Mouse (Mus musculus) kidney, embryonic 14.5 days (tissue): Measurements from ENCODE around the gene Dtymk. TPM values are rescaled to one million over a fixed set of nuclear protein-coding genes. Genes with fewer than 3 reads are reported as not detected.

Source experiments
- ATAC-seq: fragments of 200-750 bp; cut with Nextera tagmentation; 2 replicates; pipeline ENCODE4 v1.8.0; 2017; ENCODE audit warnings: moderate number of reproducible peaks, mild to moderate bottlenecking, moderate TSS enrichment, moderate library complexity; ENCODE audit not compliant: low FRiP score, low TSS enrichment
- H3K27ac ChIP-seq: fragments of 300-500 bp; sonication (generic); 2 replicates; pipeline ENCODE4 v1.5.1; 2014; ENCODE audit warnings: low read depth, mild to moderate bottlenecking, low read length, moderate library complexity, mixed read lengths
- H3K27me3 ChIP-seq: fragments of 300-500 bp; sonication (generic); 2 replicates; pipeline ENCODE4 v1.6.1; 2014; ENCODE audit warnings: mild to moderate bottlenecking, low read length; ENCODE audit not compliant: control insufficient read depth, insufficient read depth
- H3K36me3 ChIP-seq: fragments of 300-500 bp; sonication (generic); 2 replicates; pipeline ENCODE4 v1.6.1; 2014; ENCODE audit warnings: low read length, mixed read lengths; ENCODE audit not compliant: control insufficient read depth, insufficient read depth
- H3K4me1 ChIP-seq: fragments of 300-500 bp; sonication (generic); 2 replicates; pipeline ENCODE4 v1.6.1; 2014; ENCODE audit warnings: low read length, mixed read lengths; ENCODE audit not compliant: control insufficient read depth, insufficient read depth
- H3K4me2 ChIP-seq: fragments of 300-500 bp; sonication (generic); replicated peaks from 2 replicates; pipeline ENCODE4 v1.6.1; 2014; ENCODE audit warnings: low read depth, mild to moderate bottlenecking, low read length
- H3K4me3 ChIP-seq: fragments of 300-500 bp; sonication (generic); 2 replicates; pipeline ENCODE4 v1.5.1; 2014; ENCODE audit warnings: mild to moderate bottlenecking, low read length
- H3K9ac ChIP-seq: fragments of 300-500 bp; sonication (generic); 2 replicates; pipeline ENCODE4 v1.6.1; 2014; ENCODE audit warnings: low read depth, mild to moderate bottlenecking, low read length, moderate library complexity
- H3K9me3 ChIP-seq: fragments of 300-500 bp; sonication (generic); 2 replicates; pipeline ENCODE4 v1.6.1; 2016; ENCODE audit warnings: low read length; ENCODE audit not compliant: control insufficient read depth
- WGBS: fragments of 180-500 bp; shearing (Covaris S2); extraction: QIAGEN DNeasy Blood & Tissue Kit; methylation state at CpG from one replicate; pipeline ENCODE4 v1.1.7; 2014; 5-methylcytosine and 5-hydroxymethylcytosine counted together
- polyA plus RNA-seq: library from polyadenylated mRNA; unstranded; fragments of >200 nt; fragmentation: Nextera tagmentation; extraction: Ambion mirVana; gene quantifications from 2 replicates; pipeline ENCODE4 v1.2.1, GENCODE M21; 2014

The Dtymk gene
- polyA plus RNA-seq, 1 experiment from 2014 or later: 287 TPM

DNA sequence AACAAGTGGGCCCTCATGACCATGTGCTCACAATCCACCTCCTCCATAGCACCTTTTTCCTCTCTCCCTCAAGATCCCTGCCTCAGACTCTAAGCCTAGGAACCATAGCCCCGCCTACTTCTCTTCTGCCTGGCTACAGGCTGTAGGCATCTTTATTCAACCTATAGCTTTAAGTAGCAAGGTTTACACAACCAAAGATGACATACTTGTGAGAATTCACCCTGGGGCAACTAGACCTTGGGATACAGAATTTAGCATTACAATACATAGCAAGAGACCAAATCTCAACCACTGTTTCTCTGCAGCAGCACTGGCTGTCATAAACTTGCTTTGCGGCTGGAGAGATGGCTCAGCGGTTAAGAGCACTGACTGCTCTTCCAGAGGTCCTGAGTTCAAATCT, 8.3 kb upstream of the Dtymk start:
- Histone ChIP-seq H3K4me1 (peaks cover 4% of the 10 kb centered on the region; the same call in 1 of the 2 replicates), H3K36me3 (peaks cover 85% of the 10 kb centered on the region), H3K4me3 (no peak overlapping the region), H3K9ac (no peak overlapping the region), H3K9me3 (no peaks in the 10 kb centered on the region), H3K27ac (no peak overlapping the region), H3K27me3 (no peaks in the 10 kb centered on the region), H3K4me2 (no peak overlapping the region)
- no peak for ATAC-seq
- 92% methylated on average over 3 of the region's 3 CpGs for WGBS

DNA sequence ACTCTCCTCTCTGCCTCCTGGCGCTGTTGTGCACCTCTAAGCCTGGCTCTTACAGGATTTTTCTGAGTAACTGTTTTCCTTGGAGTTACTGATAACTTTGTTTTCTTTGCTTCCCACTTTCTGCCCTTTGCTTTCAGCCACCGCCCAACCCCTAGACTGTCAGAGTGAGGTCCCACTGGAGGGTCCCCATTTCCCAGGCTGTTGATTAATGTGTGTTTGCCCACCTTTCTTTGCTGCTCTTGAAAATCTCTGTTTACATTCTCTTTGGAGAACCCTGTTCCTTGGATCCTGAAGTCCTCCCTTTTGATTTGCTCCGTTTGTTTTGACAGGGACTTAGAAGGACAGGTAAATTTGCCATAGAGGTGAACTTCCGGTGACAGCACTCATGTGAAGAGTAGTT, 7.1 kb upstream of the Dtymk start:
- no peak overlapping the region for H3K9ac ChIP-seq
- H3K9me3 ChIP-seq: no peaks in the 10 kb centered on the region
- WGBS: 89% methylated on average over 4 of the region's 4 CpGs
- H3K36me3 ChIP-seq: peaks cover 74% of the 10 kb centered on the region
- peaks cover 11% of the 10 kb centered on the region; the same call in 1 of the 2 replicates for H3K4me1 ChIP-seq
- no peak overlapping the region for H3K4me2 ChIP-seq
- no peaks in the 10 kb centered on the region for H3K27me3 ChIP-seq
- ATAC-seq: no peak
- H3K4me3 ChIP-seq: no peak overlapping the region
- no peak overlapping the region for H3K27ac ChIP-seq

GRCm38 (mm10) chr1:93805221-93805951, 3.7 kb upstream of the Dtymk start:
- no peak overlapping the region; the same call in 1 of the 2 replicates for H3K4me2 ChIP-seq
- no peaks in the 10 kb centered on the region for H3K27me3 ChIP-seq
- no peak overlapping the region; the same call in 1 of the 2 replicates for H3K4me3 ChIP-seq
- no peak for ATAC-seq
- no peak overlapping the region for H3K27ac ChIP-seq
- peaks cover 43% of the 10 kb centered on the region for H3K36me3 ChIP-seq
- 0 out of 2 replicates have a peak overlapping the region, but pooled peaks have one; percentile 2 for H3K9ac ChIP-seq
- no peaks in the 10 kb centered on the region for H3K9me3 ChIP-seq
- WGBS: 68% methylated on average over 5 of the region's 5 CpGs
- H3K4me1 ChIP-seq: peaks cover 22% of the 10 kb centered on the region

- Histone ChIP-seq H3K4me2 (peak overlapping the region; percentile 69), H3K4me1 (peaks cover 22% of the 10 kb centered on the region), H3K27me3 (no peaks in the 10 kb centered on the region), H3K36me3 (peaks cover 44% of the 10 kb centered on the region), H3K4me3 (peak overlapping the region; percentile 81), H3K27ac (no peak overlapping the region), H3K9me3 (no peaks in the 10 kb centered on the region), H3K9ac (peak overlapping the region; percentile 91; the same call in 1 of the 2 replicates)
- 78% methylated on average over 4 of the region's 4 CpGs for WGBS
- no peak for ATAC-seq
Measured at GRCm38 (mm10) chr1:93804818-93805217, 3.1 kb upstream of the Dtymk start.

DNA sequence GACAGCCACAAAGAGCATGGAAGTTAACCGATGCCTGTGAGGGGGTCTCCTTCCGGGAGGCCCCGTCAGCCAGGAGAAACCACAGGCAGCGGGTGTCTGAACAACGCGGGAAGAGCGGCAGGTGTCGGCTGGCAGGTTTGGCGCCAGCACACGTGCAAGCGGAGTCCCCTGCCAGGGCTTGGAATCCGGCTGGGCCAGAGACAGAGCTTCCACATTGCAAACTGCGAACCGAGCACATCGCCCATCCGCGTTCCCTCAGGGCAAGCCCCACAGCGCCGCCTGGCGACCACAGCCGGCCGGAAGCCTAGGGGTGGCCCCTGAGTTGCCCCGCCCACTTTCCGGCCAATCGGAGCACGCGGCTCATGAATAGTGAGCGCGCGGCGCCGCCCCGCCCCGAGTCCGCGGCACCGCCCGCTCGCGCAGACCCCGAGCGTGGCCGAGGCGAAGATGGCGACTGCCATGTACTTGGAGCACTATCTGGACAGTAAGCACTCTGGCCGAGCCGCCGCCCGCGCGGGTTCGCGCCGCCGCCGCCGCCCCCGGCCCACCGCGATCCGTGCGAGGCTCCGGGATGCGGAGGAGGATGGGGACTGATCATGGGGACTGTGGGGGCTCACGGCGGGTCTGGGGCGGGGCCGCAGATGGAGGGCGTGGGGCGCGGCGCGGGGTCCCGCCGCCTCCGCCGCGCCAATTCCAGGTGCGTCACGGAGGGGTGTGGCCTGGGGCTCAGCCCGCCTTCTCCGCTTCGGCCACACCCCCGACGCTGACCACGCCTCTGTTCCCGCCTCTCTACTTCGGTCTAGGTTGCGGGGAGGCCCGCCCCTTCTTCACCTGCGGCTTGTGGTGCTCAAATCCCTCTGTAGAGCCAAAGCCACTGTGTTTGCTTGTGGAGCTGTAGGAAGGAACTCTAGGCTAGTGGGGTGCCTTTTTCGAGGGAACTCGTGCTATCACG, 2.1 kb upstream of the Dtymk start, which contains the start of gene Ing5:
Gene Ing5, plus strand, starts transcription at position 410 of the 952 bp plus-strand sequence.
- peak; percentile 95 for ATAC-seq
- Histone ChIP-seq H3K4me2 (peak within 1 kb of the TSS; percentile 69), H3K36me3 (peaks cover 45% of the 10 kb centered on the region), H3K27me3 (no peaks in the 10 kb centered on the region), H3K27ac (peak within 1 kb of the TSS; percentile 95), H3K4me3 (peak within 1 kb of the TSS; percentile 81), H3K4me1 (peaks cover 22% of the 10 kb centered on the region), H3K9me3 (no peaks in the 10 kb centered on the region), H3K9ac (peak within 1 kb of the TSS; percentile 91)
- WGBS: under 1% methylated on average over 89 of the region's 94 CpGs

DNA sequence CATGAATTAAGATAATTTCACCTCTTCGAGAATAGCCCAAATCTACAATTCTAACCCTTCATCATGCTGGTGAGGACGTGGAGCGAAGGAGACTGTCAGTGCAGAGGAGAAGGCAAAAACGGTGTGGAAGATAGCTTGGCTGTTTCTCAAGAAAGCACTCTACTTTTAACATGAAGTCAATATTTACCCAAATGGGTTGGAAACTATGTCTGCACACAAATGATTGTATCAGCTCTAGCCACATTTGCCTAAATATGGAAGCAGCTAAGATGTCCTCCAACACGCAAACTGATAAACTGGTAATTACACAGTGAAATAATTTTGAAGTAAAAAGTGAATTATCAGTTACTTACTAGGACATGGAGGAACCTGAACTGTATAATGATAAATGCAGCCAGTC, 1.0 kb upstream of the Dtymk start:
- no peaks in the 10 kb centered on the region for H3K9me3 ChIP-seq
- H3K4me1 ChIP-seq: peaks cover 22% of the 10 kb centered on the region
- 85% methylated on average over 5 of the region's 5 CpGs for WGBS
- peak overlapping the region; percentile 81; the same call in 1 of the 2 replicates for H3K4me3 ChIP-seq
- H3K4me2 ChIP-seq: peak overlapping the region; percentile 69
- no peak overlapping the region; the same call in 1 of the 2 replicates for H3K9ac ChIP-seq
- H3K27ac ChIP-seq: no peak overlapping the region
- no peak for ATAC-seq
- no peaks in the 10 kb centered on the region for H3K27me3 ChIP-seq
- peaks cover 44% of the 10 kb centered on the region for H3K36me3 ChIP-seq

DNA sequence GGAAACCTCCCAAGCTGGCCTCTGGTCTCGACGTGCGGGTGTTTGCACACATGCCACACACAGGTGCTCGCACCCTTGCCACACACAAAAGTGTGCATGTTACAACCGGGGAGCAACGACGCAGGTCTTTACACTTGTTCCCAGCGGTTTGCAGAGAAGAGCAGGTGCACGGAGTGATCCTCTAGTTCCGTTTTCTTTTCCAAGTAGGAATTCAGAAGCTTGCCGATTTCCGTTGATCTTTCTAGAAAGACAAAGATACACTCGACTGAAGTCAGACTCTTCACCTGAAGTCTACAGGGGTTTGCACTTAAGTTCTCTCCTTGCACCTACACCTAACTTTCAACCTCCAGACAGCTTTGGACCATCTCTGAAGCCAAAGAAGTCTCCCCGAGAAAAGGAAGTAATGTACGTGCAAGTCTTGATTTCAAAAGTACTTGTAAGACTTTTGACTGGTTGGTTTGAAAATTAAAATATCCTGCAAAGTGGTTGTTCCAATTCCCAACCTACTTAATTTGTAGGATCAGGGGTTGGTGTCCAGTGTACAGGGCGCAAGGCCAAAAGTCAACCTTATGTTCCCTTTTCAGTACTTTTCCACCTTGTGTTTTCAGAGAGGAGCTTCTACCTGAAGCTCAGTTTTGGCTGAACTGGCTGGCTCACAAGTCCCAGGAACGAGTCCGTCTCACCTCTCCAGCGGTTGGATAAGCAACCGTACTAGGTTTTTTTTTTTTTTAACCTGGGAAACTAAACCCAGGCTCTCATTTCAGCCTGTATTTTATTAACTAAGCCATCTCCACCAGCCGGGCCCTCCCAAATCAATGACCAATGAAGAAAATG, 847 bp downstream of the Dtymk start:
- Histone ChIP-seq H3K27me3 (no peaks in the 10 kb centered on the region), H3K4me2 (peak overlapping the region; percentile 64), H3K27ac (peak overlapping the region; percentile 86; the same call in 1 of the 2 replicates), H3K36me3 (peaks cover 35% of the 10 kb centered on the region), H3K9ac (peak overlapping the region; percentile 81), H3K9me3 (no peaks in the 10 kb centered on the region), H3K4me3 (peak overlapping the region; percentile 75), H3K4me1 (peaks cover 22% of the 10 kb centered on the region)
- 73% methylated on average over 21 of the region's 21 CpGs for WGBS
- no peak for ATAC-seq

- no peaks in the 10 kb centered on the region for H3K27me3 ChIP-seq
- WGBS: 87% methylated on average over 8 of the region's 8 CpGs
Measured at GRCm38 (mm10) chr1:93795886-93796285, 5.8 kb downstream of the Dtymk start.

More at GRCm38 (mm10) chr1:93795886-93796285, 5.8 kb downstream of the Dtymk start:
- Histone ChIP-seq H3K4me1 (no peaks in the 10 kb centered on the region), H3K4me3 (no peak overlapping the region), H3K4me2 (no peak overlapping the region), H3K9me3 (no peaks in the 10 kb centered on the region), H3K36me3 (peaks cover 76% of the 10 kb centered on the region), H3K27ac (no peak overlapping the region), H3K9ac (no peak overlapping the region)
- no peak for ATAC-seq
